Mouse (Mus musculus) small intestine, adult 2 months (tissue): ENCODE results near the gene Setd4.

Experiments used
- CTCF ChIP-seq: fragments of 200-500 bp; IDR thresholded peaks from 2 replicates; pipeline ENCODE4 v1.5.1; 2012; ENCODE audit warnings: low read depth, mild to moderate bottlenecking, control low read depth, inconsistent platforms, low read length, moderate library complexity, mixed read lengths; ENCODE audit not compliant: insufficient replicate concordance, insufficient read length; ENCODE audit errors: extremely low read depth
- POLR2A ChIP-seq: fragments of 200-500 bp; IDR thresholded peaks from 2 replicates; pipeline ENCODE4 v1.6.1; 2012; ENCODE audit warnings: low read depth, mild to moderate bottlenecking, control low read depth, inconsistent platforms, low read length, moderate library complexity

- TF ChIP-seq CTCF (no peak), POLR2A (no peak)
Observed at GRCm38 (mm10) chr16:93539891-93540290, 64.0 kb downstream of the Setd4 start.
